Mouse (Mus musculus) inflammation-experienced regulatory T-cells, adult 6 months (primary cell): Measurements from ENCODE around the gene Rftn1. TPM values are rescaled to one million over a fixed set of nuclear protein-coding genes. Genes with fewer than 3 reads are reported as not detected.
"Not testable (repeated sequence)": the region's sequence is repeated elsewhere in the genome, so short reads cannot be mapped to it uniquely, and the experiment has no call there.

Experiments used
- ATAC-seq: one replicate; pipeline ENCODE4 v1.8.0; 2017
- polyA plus RNA-seq, 3 experiments: library from polyadenylated mRNA; unstranded; fragments of 100-300 nt; shearing (Covaris generic); gene quantifications; one replicate each; pipeline ENCODE4 v1.2.1; 2017

The Rftn1 gene
- polyA plus RNA-seq, 3 experiments from 2014 or later = 22.7 to 31.1 (median 30.9) TPM

DNA sequence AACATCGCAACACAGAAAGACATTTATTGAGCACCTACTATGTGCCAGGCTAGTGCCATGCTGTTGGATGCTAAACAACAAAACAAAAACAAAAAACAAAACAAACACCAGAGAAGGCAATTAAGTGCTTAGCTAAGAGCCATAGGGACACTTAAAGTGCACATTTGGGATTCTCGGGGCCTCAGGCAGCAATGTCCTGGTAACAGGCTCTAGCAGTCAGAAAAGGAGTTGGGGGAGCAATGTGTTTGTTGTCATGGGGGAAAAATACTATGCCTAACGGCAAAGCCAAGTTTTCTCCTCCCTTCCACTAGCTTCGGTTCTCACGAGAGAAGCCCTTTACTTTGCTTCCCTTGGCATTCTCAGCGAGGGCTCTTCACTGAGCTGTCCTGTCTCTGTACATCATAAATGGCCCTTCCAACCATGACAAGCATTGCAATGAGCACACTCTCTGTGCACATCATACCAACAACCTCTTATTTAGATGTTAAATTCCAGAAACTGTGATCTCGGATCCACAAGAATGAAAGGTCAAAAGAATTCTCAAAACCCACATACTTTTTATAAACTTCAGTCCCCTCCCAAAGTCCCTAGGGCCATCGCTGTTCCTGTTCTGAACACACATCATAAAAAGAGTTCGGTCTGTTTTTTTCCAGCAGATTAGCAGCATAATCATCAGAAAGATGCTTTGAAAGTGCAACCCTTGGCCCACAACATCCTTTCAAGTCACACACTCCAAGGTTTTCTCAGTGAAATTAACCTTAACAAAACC lies 63.2 kb downstream of the Rftn1 start:
- ATAC-seq = no peak

- ATAC-seq = no peak
These were observed 63.9 kb downstream of the Rftn1 start for GRCm38 (mm10) chr17:50126545-50126944.

DNA sequence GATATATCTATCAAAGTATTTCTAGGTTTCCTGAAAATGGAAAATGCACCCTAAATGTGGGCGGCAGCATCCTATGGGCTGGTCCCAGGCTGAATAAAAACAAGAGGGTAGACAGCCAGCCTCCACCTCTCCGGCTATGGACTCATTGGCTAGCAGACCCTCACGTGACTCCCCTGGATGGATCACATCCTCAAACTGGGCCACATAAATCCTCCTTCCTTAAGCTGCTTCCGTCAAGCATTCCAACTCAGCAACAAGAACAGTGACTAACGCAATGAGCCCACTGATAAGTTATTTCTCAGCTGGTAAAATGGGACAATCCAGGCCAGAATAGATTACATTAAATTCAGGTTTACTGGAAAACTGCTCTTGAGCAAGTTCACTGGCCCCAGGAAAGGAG lies 64.6 kb downstream of the Rftn1 start:
- ATAC-seq = no peak

- ATAC-seq = peak; percentile 64
These were observed 65.2 kb downstream of the Rftn1 start for GRCm38 (mm10) chr17:50125245-50125798.

GRCm38 (mm10) chr17:50124708-50125107 lies 65.8 kb downstream of the Rftn1 start:
- ATAC-seq = no peak

GRCm38 (mm10) chr17:50122555-50122954 lies 67.9 kb downstream of the Rftn1 start:
- no peak for ATAC-seq

GRCm38 (mm10) chr17:50120098-50120497 lies 70.4 kb downstream of the Rftn1 start:
- no peak for ATAC-seq

DNA sequence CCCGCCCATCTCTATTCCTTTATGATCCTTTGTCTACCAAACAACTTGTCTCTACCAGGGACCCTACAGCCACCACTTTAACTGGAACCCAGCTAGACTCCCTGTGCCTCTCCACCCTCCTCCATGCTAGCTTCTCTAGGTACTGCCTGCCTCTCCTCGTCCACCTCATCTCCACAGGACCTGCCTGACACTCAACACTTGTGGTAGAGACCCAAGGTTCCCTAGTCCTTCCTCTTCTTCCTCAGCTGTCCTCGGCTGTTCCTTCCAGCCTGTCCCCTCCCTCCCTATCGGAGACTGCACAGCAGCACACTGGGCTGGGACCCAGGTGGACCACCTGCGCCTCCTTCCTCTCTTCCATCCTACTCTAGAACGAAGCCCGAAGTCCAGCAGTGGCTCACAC lies 73.0 kb downstream of the Rftn1 start:
- ATAC-seq = no peak

GRCm38 (mm10) chr17:50116980-50117379 lies 73.5 kb downstream of the Rftn1 start:
- no peak for ATAC-seq

DNA sequence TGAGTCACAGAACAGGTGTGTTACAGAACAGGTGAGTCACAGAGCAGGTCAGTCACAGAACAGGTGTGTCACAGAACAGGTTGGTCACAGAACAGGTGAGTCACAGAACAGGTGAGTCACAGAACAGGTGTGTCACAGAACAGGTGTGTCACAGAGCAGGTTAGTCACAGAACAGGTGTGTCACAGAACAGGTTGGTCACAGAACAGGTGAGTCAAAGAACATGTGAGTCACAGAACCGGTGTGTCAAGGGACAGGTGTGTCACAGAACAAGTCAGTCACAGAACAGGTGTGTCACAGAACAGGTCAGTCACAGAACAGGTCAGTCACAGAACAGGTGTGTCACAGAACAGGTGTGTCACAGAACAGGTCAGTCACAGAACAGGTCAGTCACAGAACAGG lies 74.1 kb downstream of the Rftn1 start:
- not testable (repeated sequence) for ATAC-seq

GRCm38 (mm10) chr17:50115716-50116115 lies 74.8 kb downstream of the Rftn1 start:
- not testable (repeated sequence) for ATAC-seq

- no peak for ATAC-seq
These were observed 75.8 kb downstream of the Rftn1 start for GRCm38 (mm10) chr17:50114659-50115058.

GRCm38 (mm10) chr17:50110650-50111415 lies 79.6 kb downstream of the Rftn1 start:
- ATAC-seq = no peak

GRCm38 (mm10) chr17:50106811-50107210 lies 83.7 kb downstream of the Rftn1 start:
- no peak for ATAC-seq

GRCm38 (mm10) chr17:50104131-50104530 lies 86.3 kb downstream of the Rftn1 start:
- no peak for ATAC-seq

GRCm38 (mm10) chr17:50101416-50101815 lies 89.1 kb downstream of the Rftn1 start:
- ATAC-seq = no peak

- ATAC-seq = no peak
These were observed 90.4 kb downstream of the Rftn1 start for GRCm38 (mm10) chr17:50100070-50100469.

DNA sequence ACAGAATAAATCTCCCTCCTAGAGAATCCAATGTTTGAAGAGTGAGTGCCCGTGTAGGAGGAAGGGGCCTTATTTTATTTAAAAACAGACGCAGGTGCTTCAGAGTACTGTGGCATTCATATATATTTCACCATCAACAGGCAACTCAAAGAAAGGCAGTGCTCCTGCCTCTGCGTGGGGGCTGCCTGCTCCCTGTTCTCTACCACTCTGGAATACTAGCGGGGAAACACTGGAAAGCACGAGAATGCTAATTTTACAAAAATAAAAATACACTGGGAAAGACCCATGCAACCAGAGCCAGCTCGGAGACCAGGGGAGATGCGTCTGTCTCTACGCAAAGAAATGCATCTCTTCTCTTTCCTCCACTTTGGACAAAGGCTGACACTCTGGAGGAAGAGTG lies 91.1 kb downstream of the Rftn1 start:
- ATAC-seq = no peak

DNA sequence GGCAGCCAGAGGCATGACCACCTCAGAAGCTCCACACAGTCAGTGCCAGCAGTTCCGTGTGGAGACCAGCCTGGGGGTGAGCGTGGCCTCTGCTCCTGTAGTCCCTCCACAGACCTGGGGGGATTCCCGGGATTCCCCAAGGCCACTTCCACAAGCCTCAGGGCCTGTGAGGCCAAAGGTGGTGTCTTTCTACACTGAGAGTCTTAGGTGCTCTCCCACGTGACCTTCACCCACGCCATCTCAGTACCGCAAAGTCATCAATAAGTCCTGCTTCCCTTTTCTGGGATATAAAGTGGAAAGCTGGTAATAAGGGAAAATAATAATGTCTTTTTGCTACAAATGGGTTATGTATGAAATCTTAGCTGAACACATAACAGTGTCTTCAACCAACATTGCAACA lies 92.2 kb downstream of the Rftn1 start:
- no peak for ATAC-seq

GRCm38 (mm10) chr17:50097831-50098230 lies 92.6 kb downstream of the Rftn1 start:
- ATAC-seq = no peak

DNA sequence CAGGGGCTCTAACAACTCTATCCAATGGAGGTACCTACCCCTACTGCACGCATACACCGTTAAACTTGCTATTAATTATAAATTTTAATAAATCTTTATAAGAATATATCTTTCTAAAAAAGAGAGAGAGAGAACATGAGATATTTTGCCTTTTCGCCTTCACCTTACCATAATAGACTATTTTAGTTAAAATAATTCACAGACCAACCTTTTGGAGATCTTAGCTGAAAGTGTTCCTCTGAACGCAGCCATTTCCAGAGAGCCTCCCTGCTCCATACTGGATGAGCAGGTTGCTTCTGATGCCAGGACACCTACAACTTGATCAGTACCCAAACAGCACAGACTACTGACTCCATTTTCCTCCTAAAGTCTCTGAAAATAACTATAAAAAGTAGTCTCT lies 94.2 kb downstream of the Rftn1 start:
- no peak for ATAC-seq

GRCm38 (mm10) chr17:50094596-50094995 lies 95.9 kb downstream of the Rftn1 start:
- ATAC-seq = no peak

DNA sequence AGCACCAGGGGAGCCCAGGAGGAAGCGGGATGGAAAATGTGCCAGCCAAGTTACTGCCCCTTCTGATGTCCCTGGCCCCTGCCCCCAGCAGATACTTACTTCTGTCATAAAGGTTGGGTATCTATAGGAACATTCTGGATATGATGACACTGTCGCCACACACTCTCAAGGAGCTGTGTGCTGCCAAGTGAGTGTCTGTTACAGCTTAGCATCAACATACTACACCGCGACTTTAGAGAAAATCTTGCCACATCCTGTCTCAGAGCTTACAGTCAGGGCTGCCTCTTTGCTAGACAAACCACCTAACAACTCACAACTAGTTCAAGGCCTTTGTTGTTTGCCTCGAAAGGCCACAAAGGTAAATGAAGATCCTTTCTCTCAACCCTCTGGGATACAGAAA lies 96.4 kb downstream of the Rftn1 start:
- ATAC-seq = peak; percentile 98

- no peak for ATAC-seq
These were observed 97.1 kb downstream of the Rftn1 start for GRCm38 (mm10) chr17:50093356-50093755.
